Mouse (Mus musculus) left cerebral cortex, postnatal 25 days (tissue): Measurements from ENCODE around the gene Rnf141. TPM values are rescaled to one million over a fixed set of nuclear protein-coding genes. Genes with fewer than 3 reads are reported as not detected.

Experiments used
- DNase-seq, 2 experiments: peaks; one replicate each; pipeline ENCODE4 v3.0.0; 2022; ENCODE audit warnings: low spot score in 2 of 2, mixed read lengths in 1 of 2
- intact Hi-C: fragments of 180-260 bp; cut with DNase I; formaldehyde crosslinking; loops from one replicate; pipeline ENCODE4 v1.15.1; 2025
- microRNA-seq, 2 experiments: library from miRNA; unstranded; fragments of <30 nt; microRNA quantifications; one replicate each; pipeline ENCODE4 v1.2.0; 2022
- total RNA-seq, 2 experiments: library from RNA; stranded (reverse); gene quantifications; 2 replicates each; pipeline ENCODE4 v1.2.3; 2021

Rnf141 gene
- total RNA-seq, 2 experiments from 2014 or later: 70.9 to 82.1 TPM

- intact Hi-C loops: no loop called here
- peak; percentile 28 to 54 for DNase-seq
These were observed 70.2 kb downstream of the Rnf141 start for GRCm38 (mm10) chr7:110774077-110774476.

DNA sequence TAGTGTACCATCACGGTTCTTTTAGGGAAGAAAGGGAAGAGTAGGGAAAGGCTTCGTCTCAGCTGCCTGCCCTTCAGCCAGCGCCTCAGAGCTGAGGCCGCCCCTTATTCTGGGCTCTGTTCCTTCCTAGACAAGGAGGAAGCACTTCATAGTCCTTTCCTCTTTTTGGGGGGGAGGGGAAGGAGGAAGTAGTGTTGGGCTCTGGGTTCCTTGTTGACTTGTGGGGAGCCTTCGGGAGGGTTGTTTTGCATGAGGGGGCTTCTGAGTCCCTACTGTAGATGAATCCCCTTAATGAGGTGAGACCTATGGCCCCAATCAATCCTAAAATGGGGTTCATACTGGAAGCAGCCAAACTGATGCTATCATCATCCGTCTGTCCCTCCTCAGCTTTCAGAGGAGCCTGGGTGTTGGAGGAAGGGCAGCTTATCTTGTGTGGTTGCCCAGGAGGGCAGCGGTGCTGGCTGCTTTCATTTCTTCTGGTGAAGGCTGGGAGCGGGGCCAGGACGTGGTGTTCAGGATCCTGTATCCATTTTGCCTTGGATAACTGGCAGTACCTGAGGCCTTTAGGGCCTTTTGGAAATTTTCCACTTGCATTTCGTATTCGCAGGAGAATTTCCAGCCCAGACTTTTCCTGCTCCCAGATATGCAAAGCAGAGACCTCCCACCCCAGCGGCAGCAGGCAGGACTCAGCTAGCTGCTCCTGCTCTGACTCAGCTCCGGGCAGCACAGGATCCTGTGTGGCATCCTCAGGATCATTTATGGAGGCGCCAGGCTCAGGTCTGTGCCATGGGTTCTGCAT lies 70.9 kb downstream of the Rnf141 start:
- peak; percentile 45 to 47 for DNase-seq
- intact Hi-C loops: no loop called here

DNA sequence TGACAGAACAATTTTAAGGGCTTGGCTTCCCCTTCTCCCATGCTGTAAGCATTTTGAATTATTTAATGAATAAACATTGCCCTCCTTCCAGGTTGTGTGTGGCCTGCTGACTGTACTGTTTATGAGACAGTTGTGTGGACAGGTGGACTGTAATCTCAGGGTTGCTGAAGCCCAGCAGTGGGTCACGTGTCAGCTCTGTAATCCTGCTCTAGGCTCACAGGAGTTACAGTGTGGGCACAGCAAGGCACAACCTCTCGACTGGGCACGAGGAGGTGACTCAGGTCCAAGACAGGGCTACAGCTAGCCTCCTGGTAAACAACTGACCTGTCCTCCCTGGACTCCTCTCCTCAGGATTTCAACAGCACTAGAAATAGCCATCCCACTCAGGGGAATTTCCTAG lies 71.9 kb downstream of the Rnf141 start:
- no peak for DNase-seq
- intact Hi-C loops: no loop called here

GRCm38 (mm10) chr7:110770949-110771348 lies 73.3 kb downstream of the Rnf141 start:
- DNase-seq: no peak
- intact Hi-C loops: no loop called here

DNA sequence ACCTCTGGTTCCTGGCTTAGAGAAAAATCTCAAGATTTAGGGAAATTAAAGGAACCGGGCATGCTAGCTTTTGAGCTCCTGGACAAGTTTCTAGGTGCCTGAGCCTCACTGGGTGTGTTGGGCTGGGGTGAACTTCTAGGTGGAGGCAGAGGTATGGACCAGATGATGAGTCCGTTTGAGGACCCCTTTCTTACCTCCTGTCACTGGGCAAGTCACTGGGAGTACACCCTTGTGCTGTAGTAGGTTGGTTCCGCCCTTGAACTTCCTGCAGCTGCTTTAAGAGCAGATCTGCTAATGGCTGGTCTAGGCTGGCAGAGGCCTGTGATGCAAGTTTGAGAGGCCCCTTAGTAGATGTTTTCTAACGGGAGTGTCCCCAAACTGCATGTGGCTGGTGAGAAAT lies 75.2 kb downstream of the Rnf141 start:
- DNase-seq: peak in 1 of 2 experiments; percentile 27
- intact Hi-C loops: no loop called here

GRCm38 (mm10) chr7:110768451-110769064 lies 75.7 kb downstream of the Rnf141 start:
- intact Hi-C loops: no loop called here
- DNase-seq: peak; percentile 49 to 57

DNA sequence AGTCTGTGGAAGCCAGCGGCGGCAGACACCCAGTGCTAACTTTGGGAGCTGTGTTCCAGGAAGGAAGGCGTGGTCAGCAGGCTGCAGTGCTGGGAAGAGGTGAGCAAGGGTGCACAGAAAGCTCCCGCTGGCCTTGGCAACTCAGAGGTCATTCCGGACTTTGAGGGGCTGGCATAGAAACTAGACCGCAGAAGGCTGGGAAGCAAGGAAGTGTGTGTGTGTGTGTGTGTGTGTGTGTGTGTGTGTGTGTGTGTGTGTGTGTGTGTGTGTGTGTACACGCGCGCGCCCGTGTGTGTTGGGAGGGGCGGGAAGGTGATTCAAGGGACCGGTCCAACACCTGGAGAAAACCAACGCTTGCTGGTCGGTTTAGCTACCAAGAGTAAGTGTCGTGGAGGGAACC lies 76.3 kb downstream of the Rnf141 start, which contains the start of gene Ampd3:
Gene Ampd3, plus strand, starts transcription at position 206 of the 400 bp plus-strand sequence.
- DNase-seq: no peak
- intact Hi-C loops: no loop called here

DNA sequence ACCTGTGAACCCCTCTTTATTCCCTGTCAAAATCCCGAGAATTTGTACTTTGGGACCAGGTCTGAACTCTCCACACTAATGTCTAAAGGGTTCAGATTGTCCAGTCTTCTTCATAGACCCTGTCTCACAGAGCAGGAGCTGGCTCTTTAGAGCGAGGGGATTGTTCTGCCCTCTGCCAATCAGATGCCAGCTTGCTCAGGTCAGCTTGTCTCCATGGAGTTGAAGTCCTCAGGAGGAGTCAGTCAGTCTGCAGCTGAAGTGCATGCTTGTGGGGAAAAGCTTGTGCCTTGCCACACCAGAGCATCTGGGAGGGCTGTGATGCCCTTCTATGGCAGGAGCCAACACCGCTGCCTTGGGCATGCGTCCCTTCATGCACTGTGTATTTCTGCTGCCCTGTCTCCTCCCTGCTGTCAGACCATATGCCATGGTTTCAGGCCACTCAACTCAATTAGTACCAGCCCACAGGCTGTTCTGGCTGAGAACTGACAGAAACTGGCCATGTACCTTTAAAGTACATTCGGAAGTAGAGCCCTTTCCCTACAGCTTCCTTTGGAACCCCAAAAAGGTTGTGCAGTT lies 81.6 kb downstream of the Rnf141 start:
- no peak for DNase-seq
- intact Hi-C loops: no loop called here

DNA sequence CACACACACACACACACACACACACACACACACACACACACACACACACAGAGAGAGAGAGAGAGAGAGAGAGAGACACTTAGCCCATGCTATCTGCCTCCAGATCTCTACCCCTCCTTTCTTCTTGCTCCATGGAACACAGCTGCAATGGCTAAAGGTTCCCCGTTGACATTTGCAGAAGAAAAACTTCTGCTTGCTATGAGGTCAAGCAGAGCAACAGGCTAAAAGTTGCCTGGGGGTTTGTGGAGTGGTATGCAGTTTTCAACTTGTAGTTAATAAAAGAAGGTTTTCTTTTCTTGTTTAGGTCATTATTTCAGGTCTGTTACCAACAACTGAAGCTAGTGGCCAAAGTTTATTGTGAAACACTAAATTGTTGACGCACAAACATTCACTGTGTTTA lies 87.8 kb downstream of the Rnf141 start:
- no peak for DNase-seq
- intact Hi-C loops: no loop called here

GRCm38 (mm10) chr7:110753926-110754330 lies 90.3 kb downstream of the Rnf141 start:
- intact Hi-C loops: no loop called here
- no peak for DNase-seq

DNA sequence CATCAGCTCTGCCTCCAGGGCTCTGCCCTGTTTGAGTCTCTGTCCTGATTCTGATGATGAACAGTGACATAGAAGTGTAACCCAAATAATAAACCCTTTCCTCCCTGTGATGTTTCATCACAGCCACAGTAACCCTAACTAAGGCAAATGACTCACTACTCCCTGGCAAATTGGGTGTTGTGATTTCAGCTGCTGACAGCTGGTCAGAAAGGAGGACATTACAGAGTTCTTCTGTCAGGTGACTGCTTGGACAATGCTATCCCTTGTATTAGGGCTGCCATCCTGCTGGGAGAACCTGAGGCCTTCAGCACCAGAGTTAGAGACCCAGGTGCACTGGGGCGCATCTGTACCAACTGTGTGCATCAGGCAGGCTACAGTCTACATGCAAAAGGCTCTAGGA lies 90.9 kb downstream of the Rnf141 start:
- intact Hi-C loops: no loop called here
- DNase-seq: no peak

GRCm38 (mm10) chr7:110751634-110752033 lies 92.6 kb downstream of the Rnf141 start:
- intact Hi-C loops: no loop called here
- DNase-seq: peak in 1 of 2 experiments; percentile 62

DNA sequence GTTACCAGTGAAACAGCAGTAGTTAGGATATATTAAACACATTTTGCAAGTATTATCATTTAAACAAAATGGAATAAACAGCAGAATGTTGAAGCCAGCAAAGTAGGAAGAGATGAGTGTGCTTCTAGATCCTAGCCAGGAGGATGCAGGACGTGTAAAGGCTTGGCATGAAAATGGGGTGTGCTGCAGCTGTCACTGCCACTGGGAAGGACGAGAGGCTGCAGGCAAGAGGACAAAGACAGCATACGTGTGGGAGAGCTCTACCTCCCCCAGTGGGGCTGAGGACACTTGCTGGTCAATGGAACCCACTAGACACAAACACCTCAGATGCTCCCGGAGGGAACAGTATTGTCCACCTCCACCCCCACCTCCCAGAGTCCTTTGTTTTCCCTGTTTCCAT lies 93.4 kb downstream of the Rnf141 start:
- peak in 1 of 2 experiments; percentile 38 for DNase-seq

More for the DNA sequence above, 93.4 kb downstream of the Rnf141 start:
- intact Hi-C loops: no loop called here

Small RNA genes within 50 kb of the gene (microRNA-seq; reads per million reads assigned to microRNA genes)
- gene Gm47282: 0 reads per million in 2 experiments

Other genes with a start within 250 kb of the Rnf141 start
- 10 to 100 TPM; 58.3 to 70.2 TPM for gene Sbf2, start 229.5 kb downstream of the Rnf141 start, total RNA-seq
- 1 to 10 TPM; 2.0 to 2.3 TPM for gene Adm, start 216.8 kb downstream of the Rnf141 start, total RNA-seq
- 10 to 100 TPM; 22.0 to 24.2 TPM for gene Ampd3, start 76.3 kb downstream of the Rnf141 start, total RNA-seq
- 1 to 10 TPM; 1.3 to 3.0 TPM for gene Lyve1, start 18.8 kb upstream of the Rnf141 start, total RNA-seq
- gene Mrvi1, start 138.0 kb upstream of the Rnf141 start, total RNA-seq: 1 to 10 TPM; 2.3 to 3.1 TPM
- gene Ctr9, start 184.5 kb upstream of the Rnf141 start, total RNA-seq: 10 to 100 TPM; 42.2 to 46.8 TPM
- 100 to 1,000 TPM; 667 to 689 TPM for gene Eif4g2, start 238.6 kb upstream of the Rnf141 start, total RNA-seq